Mouse (Mus musculus) lung, embryonic 14.5 days (tissue): ENCODE measurements around the gene Gan. TPM values are rescaled to one million over a fixed set of nuclear protein-coding genes. Genes with fewer than 3 reads are reported as not detected.
A peak's percentile ranks its signal among the peaks of the same experiment; 100 is the strongest.

Experiments used
- ATAC-seq: fragments of 200-750 bp; cut with Nextera tagmentation; 2 replicates; pipeline ENCODE4 v1.8.0; 2017; ENCODE audit warnings: mild to moderate bottlenecking, moderate TSS enrichment, moderate library complexity; ENCODE audit not compliant: insufficient read depth
- DNase-seq: peaks from one replicate; pipeline ENCODE4 v3.0.0-alpha.2; 2015
- H3K27ac ChIP-seq: fragments of 300-500 bp; sonication (generic); 2 replicates; pipeline ENCODE4 v1.5.1; 2014; ENCODE audit warnings: low read depth, mild to moderate bottlenecking, moderate library complexity
- H3K27me3 ChIP-seq: fragments of 300-500 bp; sonication (generic); 2 replicates; pipeline ENCODE4 v1.6.1; 2014; ENCODE audit warnings: low read length, control low read depth; ENCODE audit not compliant: insufficient read depth
- H3K36me3 ChIP-seq: fragments of 300-500 bp; sonication (generic); 2 replicates; pipeline ENCODE4 v1.6.1; 2014; ENCODE audit warnings: control low read depth; ENCODE audit not compliant: insufficient read depth
- H3K4me1 ChIP-seq: fragments of 300-500 bp; sonication (generic); 2 replicates; pipeline ENCODE4 v1.6.1; 2014; ENCODE audit warnings: antibody characterized with exemption, control low read depth; ENCODE audit not compliant: insufficient read depth
- H3K4me2 ChIP-seq: fragments of 300-500 bp; sonication (generic); 2 replicates; pipeline ENCODE4 v1.6.1; 2014; ENCODE audit warnings: mild to moderate bottlenecking
- H3K4me3 ChIP-seq: fragments of 300-500 bp; sonication (generic); 2 replicates; pipeline ENCODE4 v1.5.1; 2014; ENCODE audit warnings: low read depth, low read length
- H3K9ac ChIP-seq: fragments of 300-500 bp; sonication (generic); 2 replicates; pipeline ENCODE4 v1.6.1; 2014
- H3K9me3 ChIP-seq: fragments of 300-500 bp; sonication (generic); 2 replicates; pipeline ENCODE4 v1.6.1; 2016; ENCODE audit warnings: low read depth, low read length, control low read depth
- CTCF ChIP-seq: IDR thresholded peaks from 2 replicates; pipeline ENCODE4 v1.5.1; 2016; ENCODE audit warnings: antibody characterized with exemption, low read depth
- WGBS: fragments of 180-500 bp; shearing (Covaris S2); extraction: QIAGEN DNeasy Blood & Tissue Kit; methylation state at CpG from one replicate; pipeline ENCODE4 v1.1.7; 2014; 5-methylcytosine and 5-hydroxymethylcytosine counted together
- polyA plus RNA-seq: library from polyadenylated mRNA; unstranded; fragments of >200 nt; fragmentation: Nextera tagmentation; extraction: Ambion mirVana; gene quantifications from 2 replicates; pipeline ENCODE4 v1.2.1, GENCODE M21; 2014

Gene Gan
- polyA plus RNA-seq, 1 experiment from 2014 or later = 3.3 TPM

DNA sequence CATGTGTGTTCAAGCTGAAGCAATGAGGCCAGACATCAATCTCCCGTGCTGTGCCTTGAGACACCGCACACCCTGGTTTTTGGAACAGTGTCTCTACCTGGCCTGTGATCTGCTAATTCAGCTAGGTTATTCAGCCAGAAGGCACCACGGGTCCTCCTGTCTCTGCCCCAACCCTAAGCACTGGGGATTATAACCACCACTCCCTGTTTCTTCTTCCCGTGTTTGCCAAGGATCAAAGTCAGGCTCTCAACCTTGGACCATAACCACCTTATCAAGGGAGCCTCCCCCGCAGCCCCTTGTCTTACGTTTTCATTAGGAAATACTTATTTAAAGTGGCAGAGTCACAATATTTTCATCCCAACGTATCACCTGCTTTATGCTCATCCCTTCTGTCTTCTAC, 41.4 kb upstream of the Gan start:
- no peak overlapping the region for H3K4me2 ChIP-seq
- no peaks in the 10 kb centered on the region for H3K9me3 ChIP-seq
- 57% methylated on average over 7 of the region's 7 CpGs for WGBS

DNA sequence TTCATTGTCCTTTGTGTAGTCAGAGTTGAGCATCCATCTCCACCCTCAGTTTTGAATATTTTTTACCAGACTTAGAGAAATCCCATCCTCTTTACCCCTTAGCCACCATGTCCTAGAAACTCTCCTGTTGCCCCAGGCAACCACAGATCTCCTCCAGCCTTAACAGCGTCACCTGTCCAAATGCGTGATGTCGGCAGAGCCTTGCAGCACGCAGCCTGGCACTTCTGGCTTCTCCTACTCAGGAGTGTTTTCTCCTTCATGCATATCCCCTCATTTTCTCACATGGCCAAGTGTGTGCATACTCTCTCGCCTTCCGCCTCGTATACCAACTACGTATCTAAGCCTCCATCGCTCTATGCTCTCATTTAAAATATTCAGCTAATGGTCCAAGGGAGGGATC, 39.5 kb upstream of the Gan start:
- no peak overlapping the region for H3K4me2 ChIP-seq
- no peak overlapping the region for H3K4me3 ChIP-seq
- no peaks in the 10 kb centered on the region; the same call in 1 of the 2 replicates for H3K4me1 ChIP-seq
- WGBS = 79% methylated on average over 9 of the region's 9 CpGs
- H3K36me3 ChIP-seq = no peaks in the 10 kb centered on the region
- DNase-seq (no peak), ATAC-seq (no peak)
- no peaks in the 10 kb centered on the region for H3K27me3 ChIP-seq
- TF ChIP-seq CTCF = no peak
- H3K27ac ChIP-seq = no peak overlapping the region
- H3K9ac ChIP-seq = no peak overlapping the region
- no peaks in the 10 kb centered on the region for H3K9me3 ChIP-seq

More for the DNA sequence above, 41.4 kb upstream of the Gan start:
- Histone ChIP-seq H3K27ac (no peak overlapping the region), H3K27me3 (no peaks in the 10 kb centered on the region), H3K4me1 (no peaks in the 10 kb centered on the region; the same call in 1 of the 2 replicates), H3K4me3 (no peak overlapping the region), H3K9ac (no peak overlapping the region), H3K36me3 (no peaks in the 10 kb centered on the region)
- no peak for TF ChIP-seq CTCF
- DNase-seq = no peak
- no peak for ATAC-seq

DNA sequence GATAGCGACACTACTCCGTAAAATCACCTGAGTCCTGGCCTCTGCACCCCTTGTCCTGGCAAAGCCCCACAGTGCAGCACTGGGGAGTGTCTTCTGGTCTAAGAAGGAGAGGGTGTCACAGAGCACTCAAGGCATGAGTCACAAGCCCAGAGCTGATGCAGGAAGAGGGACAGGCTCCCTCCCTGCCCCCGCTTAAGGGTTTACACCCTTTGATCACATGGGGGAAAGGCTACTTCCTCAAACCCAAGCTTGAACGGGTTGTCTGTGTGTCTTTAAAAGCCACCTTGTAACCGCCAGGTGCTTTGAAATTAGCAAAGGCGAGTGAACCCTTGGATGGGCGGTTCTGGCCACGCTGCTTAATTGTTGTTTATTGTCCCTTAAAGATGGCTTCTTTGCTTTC, 36.7 kb upstream of the Gan start:
- H3K4me3 ChIP-seq = no peak overlapping the region
- no peak for DNase-seq
- H3K9me3 ChIP-seq = no peaks in the 10 kb centered on the region
- no peak overlapping the region for H3K27ac ChIP-seq
- H3K36me3 ChIP-seq = no peaks in the 10 kb centered on the region
- no peak overlapping the region for H3K9ac ChIP-seq
- no peaks in the 10 kb centered on the region for H3K27me3 ChIP-seq
- no peak overlapping the region for H3K4me2 ChIP-seq
- WGBS = 73% methylated on average over 8 of the region's 8 CpGs
- TF ChIP-seq CTCF = no peak
- H3K4me1 ChIP-seq = peaks cover 4% of the 10 kb centered on the region; the same call in 1 of the 2 replicates
- ATAC-seq = no peak

DNA sequence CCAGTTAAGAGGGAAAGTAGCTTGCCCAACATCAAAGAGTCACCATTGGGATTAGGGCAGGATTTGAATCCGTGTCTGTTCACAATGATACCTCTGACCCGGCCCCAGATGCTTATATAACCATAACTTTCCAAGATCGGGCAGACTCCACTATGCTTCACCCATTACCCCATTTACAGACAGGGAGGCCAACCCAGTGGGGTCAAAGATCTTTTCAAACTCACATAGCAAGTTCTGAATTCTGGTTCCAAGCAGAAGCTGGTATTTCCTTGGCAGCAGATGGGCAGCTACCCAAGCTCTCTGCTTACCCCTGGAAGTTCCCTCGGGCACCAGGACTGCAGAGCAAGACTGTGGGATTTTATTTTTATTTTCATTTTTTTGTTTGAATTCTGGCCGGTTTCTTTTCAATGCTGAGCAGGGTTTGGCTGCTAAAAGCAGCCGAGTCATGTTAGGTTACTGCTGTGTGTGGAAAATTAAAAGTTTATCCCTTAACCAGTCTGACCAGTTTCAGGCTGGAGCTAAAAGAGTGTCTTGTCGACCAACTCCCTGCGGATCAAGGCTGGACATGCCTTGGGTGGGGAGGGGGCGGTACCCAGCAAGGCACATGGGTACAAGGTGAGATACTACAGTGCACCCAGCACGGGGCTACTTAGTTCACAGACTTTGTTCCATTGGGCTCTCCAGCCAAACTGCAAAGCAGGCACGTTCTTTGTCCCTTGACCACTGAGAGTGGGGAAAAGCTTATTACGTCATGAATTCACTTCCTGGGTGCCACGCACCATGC, 33.9 kb upstream of the Gan start:
- Histone ChIP-seq H3K9me3 (no peaks in the 10 kb centered on the region), H3K9ac (no peak overlapping the region; the same call in 1 of the 2 replicates), H3K36me3 (no peaks in the 10 kb centered on the region), H3K4me1 (peaks cover 4% of the 10 kb centered on the region; the same call in 1 of the 2 replicates), H3K4me3 (no peak overlapping the region), H3K27me3 (no peaks in the 10 kb centered on the region), H3K4me2 (no peak overlapping the region), H3K27ac (no peak overlapping the region)
- WGBS = 61% methylated on average over 13 of the region's 13 CpGs
- ATAC-seq (0 out of 2 replicates have a peak, but pooled peaks have one; percentile 37), DNase-seq (peak; percentile 19)
- TF ChIP-seq CTCF = no peak

DNA sequence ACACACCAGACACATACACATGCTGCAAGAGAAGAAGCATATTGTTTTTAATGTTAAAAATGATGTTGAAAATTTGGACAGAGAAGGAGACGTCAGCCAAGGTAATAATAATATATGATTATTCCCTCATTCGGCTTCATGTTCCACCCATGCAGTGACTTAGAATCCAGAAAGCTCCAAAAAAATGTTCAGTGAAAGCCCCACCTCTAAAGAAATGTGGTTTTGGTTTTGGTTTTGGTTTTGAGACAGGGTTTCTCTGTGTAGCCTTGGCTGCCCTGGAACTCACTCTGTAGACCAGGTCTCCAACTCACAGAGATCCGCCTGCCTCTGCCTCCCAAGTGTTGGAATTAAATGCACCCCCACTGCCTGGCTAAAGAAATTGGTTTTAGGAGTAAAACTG, 32.1 kb upstream of the Gan start:
- no peak for ATAC-seq
- no peak overlapping the region for H3K27ac ChIP-seq
- no peak overlapping the region for H3K9ac ChIP-seq
- H3K4me3 ChIP-seq = no peak overlapping the region
- 0 out of 2 replicates have a peak, but pooled peaks cover 4% of the 10 kb centered on the region for H3K4me1 ChIP-seq
- no peaks in the 10 kb centered on the region for H3K9me3 ChIP-seq
- no peak overlapping the region for H3K4me2 ChIP-seq
- no peak for TF ChIP-seq CTCF
- 81% methylated on average over 3 of the region's 3 CpGs for WGBS
- H3K27me3 ChIP-seq = no peaks in the 10 kb centered on the region
- no peak for DNase-seq
- H3K36me3 ChIP-seq = no peaks in the 10 kb centered on the region

DNA sequence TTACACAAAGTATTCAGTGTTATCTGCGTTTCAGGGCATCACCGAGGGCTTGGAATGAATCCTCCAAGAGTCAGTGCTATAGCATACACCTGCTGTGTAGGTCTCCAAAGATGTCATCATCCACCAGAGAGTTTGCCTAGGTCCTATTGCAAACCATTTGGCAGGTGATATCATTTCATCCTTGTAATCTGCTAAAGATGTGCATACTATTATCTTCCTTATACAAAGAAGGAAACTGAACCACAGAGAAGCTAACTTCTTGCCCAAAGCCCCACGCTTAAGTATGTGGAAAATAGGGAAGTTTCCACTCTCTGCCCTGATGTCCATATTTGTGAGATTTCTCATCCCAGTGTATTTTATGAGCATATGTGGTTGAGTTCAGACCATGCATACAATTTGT, 31.5 kb upstream of the Gan start:
- Histone ChIP-seq H3K4me2 (no peak overlapping the region), H3K27ac (no peak overlapping the region), H3K9me3 (no peaks in the 10 kb centered on the region), H3K9ac (no peak overlapping the region), H3K36me3 (no peaks in the 10 kb centered on the region), H3K27me3 (no peaks in the 10 kb centered on the region), H3K4me1 (0 out of 2 replicates have a peak, but pooled peaks cover 4% of the 10 kb centered on the region), H3K4me3 (no peak overlapping the region)
- no peak for ATAC-seq
- no peak for DNase-seq
- TF ChIP-seq CTCF = no peak
- WGBS = 95% methylated on average over 3 of the region's 3 CpGs

DNA sequence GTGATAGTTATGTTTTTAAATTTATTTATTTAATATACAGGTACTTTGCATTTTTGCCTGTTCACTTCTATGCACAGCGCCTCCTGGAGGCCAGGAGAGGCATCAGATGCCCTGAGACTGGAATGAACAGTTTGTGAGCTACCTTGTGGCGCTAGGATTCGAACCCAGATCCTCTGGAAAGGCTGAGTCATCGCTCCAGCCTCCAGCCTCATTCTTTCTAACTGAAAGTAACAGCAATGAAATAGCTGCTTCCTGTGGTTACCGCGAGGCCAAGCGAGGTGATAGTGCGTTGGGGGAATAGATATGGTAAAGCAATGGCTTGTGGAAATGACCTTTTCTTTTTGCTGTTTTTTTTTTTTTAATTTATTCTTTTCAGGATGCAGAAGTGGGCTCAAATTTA, 30.9 kb upstream of the Gan start:
- WGBS = 81% methylated on average over 8 of the region's 8 CpGs
- no peak for DNase-seq

More for the DNA sequence above, 30.9 kb upstream of the Gan start:
- Histone ChIP-seq H3K4me2 (no peak overlapping the region), H3K4me1 (0 out of 2 replicates have a peak, but pooled peaks cover 4% of the 10 kb centered on the region), H3K27ac (no peak overlapping the region), H3K4me3 (no peak overlapping the region), H3K27me3 (no peaks in the 10 kb centered on the region), H3K9ac (no peak overlapping the region), H3K9me3 (no peaks in the 10 kb centered on the region), H3K36me3 (no peaks in the 10 kb centered on the region)
- no peak for ATAC-seq
- TF ChIP-seq CTCF = 0 out of 2 replicates have a peak, but pooled peaks have one; percentile 8
